Mouse (Mus musculus): ENCODE results near the gene Slit1. TPM values are rescaled to one million over a fixed set of nuclear protein-coding genes. Genes with fewer than 3 reads are reported as not detected.

Gene Slit1
- polyA plus RNA-seq, 1 experiment, result 0.80 TPM

DNA sequence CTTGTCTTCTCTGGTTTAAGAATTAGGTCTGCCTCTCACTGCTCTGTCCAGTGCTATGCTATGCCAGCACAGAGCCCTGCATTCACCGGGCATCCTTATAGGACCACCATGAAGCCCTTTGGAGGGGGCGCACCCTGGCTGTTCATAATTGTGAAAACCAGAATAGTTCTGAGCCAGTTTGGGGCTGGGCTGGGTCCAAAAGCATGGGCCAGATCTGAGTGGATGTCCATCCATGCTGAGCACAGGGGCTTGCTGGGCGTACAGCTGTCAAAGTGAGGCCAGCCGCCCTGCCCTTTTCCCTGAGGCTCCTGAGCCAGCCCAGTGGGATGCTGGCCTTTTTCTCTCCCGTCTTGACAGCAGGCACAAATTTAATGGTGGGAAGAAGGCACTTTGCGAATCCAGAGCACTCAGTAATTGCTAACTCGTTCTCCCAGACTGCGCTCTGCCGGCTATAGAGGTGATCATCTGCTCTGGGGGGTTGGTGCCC lies 29.0 kb downstream of the Slit1 start:
- Histone ChIP-seq H3K4me3 (no peak overlapping the region), H3K36me3 (ENCODE audit: control insufficient read depth, insufficient read depth) (no peaks in the 10 kb centered on the region), H3K79me2 (ENCODE audit: control insufficient read depth, insufficient read depth) (no peaks in the 10 kb centered on the region), H3K4me2 (ENCODE audit: low read depth) (no peak overlapping the region), H3K27me3 (ENCODE audit: control insufficient read depth, insufficient read depth, insufficient read length) (peaks cover 56% of the 10 kb centered on the region), H3ac (ENCODE audit: control insufficient read depth, insufficient read length) (no peak overlapping the region)
- TF ChIP-seq MAX (IDR thresholded peaks at IDR 0.05; ENCODE audit: low read depth) (no peak), E2F4 (IDR thresholded peaks at IDR 0.05; ENCODE audit: insufficient read depth) (no peak), POLR2AphosphoS2 (IDR thresholded peaks at IDR 0.05; ENCODE audit: insufficient read length, low read depth) (no peak), REST (IDR thresholded peaks at IDR 0.05; ENCODE audit: insufficient read depth, insufficient read length) (no peak), POLR2A (IDR thresholded peaks at IDR 0.05; ENCODE audit: insufficient read length, low read depth) (no peak), MYOG (IDR thresholded peaks at IDR 0.05; ENCODE audit: control insufficient read depth in 1 of 3, insufficient read depth in 1 of 3, insufficient read length in 2 of 3, low read depth in 2 of 3) (no peak), TCF12 (IDR thresholded peaks at IDR 0.05; ENCODE audit: insufficient read depth, poor library complexity, severe bottlenecking) (no peak), USF1 (IDR thresholded peaks at IDR 0.05; ENCODE audit: low read depth) (no peak), TCF3 (IDR thresholded peaks at IDR 0.05; ENCODE audit: insufficient read length, low read depth) (no peak), SRF (IDR thresholded peaks at IDR 0.05; ENCODE audit: control insufficient read depth, insufficient read length, low read depth) (no peak), MYOD1 (IDR thresholded peaks at IDR 0.05; ENCODE audit: control insufficient read depth in 1 of 3, insufficient read length in 2 of 3, low read depth in 2 of 3) (no peak), CEBPB (IDR thresholded peaks at IDR 0.05; ENCODE audit: insufficient read depth, poor library complexity, severe bottlenecking) (no peak)

DNA sequence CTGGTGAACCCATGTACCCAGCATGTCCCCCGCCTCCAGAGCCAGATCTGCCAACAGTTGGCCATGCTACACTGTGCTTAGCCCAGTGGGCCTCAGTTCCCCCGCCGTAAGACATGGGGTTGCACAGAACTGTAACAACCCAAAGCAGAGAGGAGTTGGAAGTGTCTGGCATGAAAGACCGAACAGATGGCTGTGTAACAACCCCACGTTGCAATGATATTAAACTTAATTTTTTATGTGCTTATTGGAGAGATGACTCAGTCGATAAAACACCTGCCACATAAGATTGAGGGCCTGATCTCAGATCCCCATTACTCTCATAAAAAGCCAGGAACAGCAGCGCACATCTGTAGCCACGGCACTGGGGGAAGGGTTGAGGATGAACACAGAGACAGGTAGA lies 30.6 kb downstream of the Slit1 start:
- H3ac ChIP-seq (ENCODE audit: control insufficient read depth, insufficient read length), result no peak overlapping the region
- no peak overlapping the region for H3K4me3 ChIP-seq
- no peak for TF ChIP-seq MYOD1 (IDR thresholded peaks at IDR 0.05; ENCODE audit: control insufficient read depth in 1 of 3, insufficient read length in 2 of 3, low read depth in 2 of 3)
- TF ChIP-seq MAX (IDR thresholded peaks at IDR 0.05; ENCODE audit: low read depth), result no peak
- no peak for TF ChIP-seq TCF12 (IDR thresholded peaks at IDR 0.05; ENCODE audit: insufficient read depth, poor library complexity, severe bottlenecking)
- no peak for TF ChIP-seq USF1 (IDR thresholded peaks at IDR 0.05; ENCODE audit: low read depth)
- no peak for TF ChIP-seq E2F4 (IDR thresholded peaks at IDR 0.05; ENCODE audit: insufficient read depth)
- no peak for TF ChIP-seq CEBPB (IDR thresholded peaks at IDR 0.05; ENCODE audit: insufficient read depth, poor library complexity, severe bottlenecking)
- TF ChIP-seq MYOG (IDR thresholded peaks at IDR 0.05; ENCODE audit: control insufficient read depth in 1 of 3, insufficient read depth in 1 of 3, insufficient read length in 2 of 3, low read depth in 2 of 3), result no peak
- TF ChIP-seq POLR2AphosphoS2 (IDR thresholded peaks at IDR 0.05; ENCODE audit: insufficient read length, low read depth), result no peak
- no peak for TF ChIP-seq REST (IDR thresholded peaks at IDR 0.05; ENCODE audit: insufficient read depth, insufficient read length)
- H3K36me3 ChIP-seq (ENCODE audit: control insufficient read depth, insufficient read depth), result no peaks in the 10 kb centered on the region
- H3K4me2 ChIP-seq (ENCODE audit: low read depth), result no peak overlapping the region
- no peaks in the 10 kb centered on the region for H3K79me2 ChIP-seq (ENCODE audit: control insufficient read depth, insufficient read depth)
- peaks cover 57% of the 10 kb centered on the region for H3K27me3 ChIP-seq (ENCODE audit: control insufficient read depth, insufficient read depth, insufficient read length)

- H3K79me2 ChIP-seq (ENCODE audit: control insufficient read depth, insufficient read depth), result no peaks in the 10 kb centered on the region
- H3K36me3 ChIP-seq (ENCODE audit: control insufficient read depth, insufficient read depth), result no peaks in the 10 kb centered on the region
- no peak for TF ChIP-seq MYOG (IDR thresholded peaks at IDR 0.05; ENCODE audit: control insufficient read depth in 1 of 3, insufficient read depth in 1 of 3, insufficient read length in 2 of 3, low read depth in 2 of 3)
- no peak for TF ChIP-seq CEBPB (IDR thresholded peaks at IDR 0.05; ENCODE audit: insufficient read depth, poor library complexity, severe bottlenecking)
- no peak for TF ChIP-seq E2F4 (IDR thresholded peaks at IDR 0.05; ENCODE audit: insufficient read depth)
- TF ChIP-seq REST (IDR thresholded peaks at IDR 0.05; ENCODE audit: insufficient read depth, insufficient read length), result no peak
- no peak overlapping the region for H3ac ChIP-seq (ENCODE audit: control insufficient read depth, insufficient read length)
- H3K27me3 ChIP-seq (ENCODE audit: control insufficient read depth, insufficient read depth, insufficient read length), result peaks cover 59% of the 10 kb centered on the region
- no peak overlapping the region for H3K4me2 ChIP-seq (ENCODE audit: low read depth)
- no peak overlapping the region for H3K4me3 ChIP-seq
Measured at GRCm38 (mm10) chr19:41711665-41712064, 31.8 kb downstream of the Slit1 start.

GRCm38 (mm10) chr19:41709497-41710165 lies 33.8 kb downstream of the Slit1 start:
- Histone ChIP-seq H3K4me3 (no peak overlapping the region), H3K79me2 (ENCODE audit: control insufficient read depth, insufficient read depth) (no peaks in the 10 kb centered on the region), H3K36me3 (ENCODE audit: control insufficient read depth, insufficient read depth) (no peaks in the 10 kb centered on the region), H3ac (ENCODE audit: control insufficient read depth, insufficient read length) (no peak overlapping the region), H3K4me2 (ENCODE audit: low read depth) (no peak overlapping the region), H3K27me3 (ENCODE audit: control insufficient read depth, insufficient read depth, insufficient read length) (peaks cover 62% of the 10 kb centered on the region)
- TF ChIP-seq CEBPB (IDR thresholded peaks at IDR 0.05; ENCODE audit: insufficient read depth, poor library complexity, severe bottlenecking) (no peak), E2F4 (IDR thresholded peaks at IDR 0.05; ENCODE audit: insufficient read depth) (no peak), TCF3 (IDR thresholded peaks at IDR 0.05; ENCODE audit: insufficient read length, low read depth) (no peak), REST (IDR thresholded peaks at IDR 0.05; ENCODE audit: insufficient read depth, insufficient read length) (no peak), USF1 (IDR thresholded peaks at IDR 0.05; ENCODE audit: low read depth) (no peak), TCF12 (IDR thresholded peaks at IDR 0.05; ENCODE audit: insufficient read depth, poor library complexity, severe bottlenecking) (no peak), POLR2AphosphoS2 (IDR thresholded peaks at IDR 0.05; ENCODE audit: insufficient read length, low read depth) (no peak), SRF (IDR thresholded peaks at IDR 0.05; ENCODE audit: control insufficient read depth, insufficient read length, low read depth) (no peak), MAX (IDR thresholded peaks at IDR 0.05; ENCODE audit: low read depth) (no peak), MYOG (IDR thresholded peaks at IDR 0.05; ENCODE audit: control insufficient read depth in 1 of 3, insufficient read depth in 1 of 3, insufficient read length in 2 of 3, low read depth in 2 of 3) (no peak), POLR2A (IDR thresholded peaks at IDR 0.05; ENCODE audit: insufficient read length, low read depth) (no peak), MYOD1 (IDR thresholded peaks at IDR 0.05; ENCODE audit: control insufficient read depth in 1 of 3, insufficient read length in 2 of 3, low read depth in 2 of 3) (no peak)
